Mouse (Mus musculus) small intestine, adult 2 months (tissue): Measurements from ENCODE around the gene Trim60. TPM values are rescaled to one million over a fixed set of nuclear protein-coding genes. Genes with fewer than 3 reads are reported as not detected.

Experiments
- H3K27ac ChIP-seq: fragments of 200-500 bp; 2 replicates; pipeline ENCODE4 v1.5.1; 2012; ENCODE audit warnings: low read depth, low read length, control low read depth, inconsistent platforms; ENCODE audit not compliant: insufficient read depth
- H3K27me3 ChIP-seq: fragments of 200-500 bp; 2 replicates; pipeline ENCODE4 v1.6.1; 2012; ENCODE audit warnings: mild to moderate bottlenecking, moderate library complexity, low read length, inconsistent platforms; ENCODE audit not compliant: control insufficient read depth, insufficient read depth
- H3K36me3 ChIP-seq: fragments of 200-500 bp; 2 replicates; pipeline ENCODE4 v1.6.1; 2012; ENCODE audit warnings: mild to moderate bottlenecking, low read length, control low read depth, inconsistent platforms; ENCODE audit not compliant: control insufficient read depth, insufficient read depth
- H3K4me1 ChIP-seq: fragments of 200-500 bp; 2 replicates; pipeline ENCODE4 v1.6.1; 2012; ENCODE audit warnings: low read length, inconsistent platforms, mixed read lengths; ENCODE audit not compliant: control insufficient read depth, insufficient read depth, insufficient read length
- H3K4me3 ChIP-seq: fragments of 200-500 bp; 2 replicates; pipeline ENCODE4 v1.5.1; 2012; ENCODE audit warnings: low read depth, mild to moderate bottlenecking, control low read depth, inconsistent platforms, low read length, moderate library complexity
- CTCF ChIP-seq: fragments of 200-500 bp; IDR thresholded peaks from 2 replicates; pipeline ENCODE4 v1.5.1; 2012; ENCODE audit warnings: low read depth, mild to moderate bottlenecking, control low read depth, inconsistent platforms, low read length, moderate library complexity, mixed read lengths; ENCODE audit not compliant: insufficient replicate concordance, insufficient read length; ENCODE audit errors: extremely low read depth
- POLR2A ChIP-seq: fragments of 200-500 bp; IDR thresholded peaks from 2 replicates; pipeline ENCODE4 v1.6.1; 2012; ENCODE audit warnings: low read depth, mild to moderate bottlenecking, control low read depth, inconsistent platforms, low read length, moderate library complexity
- WGBS: fragments of 180-500 bp; shearing (Covaris S2); methylation state at CpG from one replicate; pipeline ENCODE4 v1.1.7; 2018; 5-methylcytosine and 5-hydroxymethylcytosine counted together
- polyA plus RNA-seq: library from polyadenylated mRNA; depleted of rRNA; stranded (reverse); fragments of >200 nt; gene quantifications from 2 replicates; pipeline ENCODE4 v1.2.3, GENCODE M21; 2012

Gene Trim60
- polyA plus RNA-seq, 1 experiment, result not detected

DNA sequence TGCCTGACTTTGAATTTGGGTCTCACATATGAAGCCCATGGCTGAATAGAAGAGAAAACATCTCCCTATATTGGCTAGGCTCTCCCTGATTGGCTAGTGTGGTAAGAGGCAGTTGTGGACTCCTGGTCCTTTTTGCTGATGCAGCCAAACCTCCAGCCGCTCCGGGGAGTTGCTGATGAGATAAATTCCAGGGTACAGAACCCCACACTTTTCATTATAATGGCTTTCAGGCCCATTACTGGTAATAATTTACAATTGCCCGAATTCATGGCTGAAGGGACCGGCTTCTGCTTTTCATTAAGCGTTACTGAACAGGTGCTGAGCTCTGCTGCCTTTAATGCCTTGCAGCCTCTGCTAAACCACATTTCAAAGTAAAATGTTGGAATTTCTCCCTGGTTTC, 35.6 kb upstream of the Trim60 start:
- H3K4me1 ChIP-seq, result no peaks in the 10 kb centered on the region
- H3K36me3 ChIP-seq, result no peaks in the 10 kb centered on the region
- H3K27me3 ChIP-seq, result no peaks in the 10 kb centered on the region
- H3K27ac ChIP-seq, result no peak overlapping the region
- no peak overlapping the region for H3K4me3 ChIP-seq
- 65% methylated on average over 5 of the region's 5 CpGs for WGBS
- no peak for TF ChIP-seq CTCF
- no peak for TF ChIP-seq POLR2A

DNA sequence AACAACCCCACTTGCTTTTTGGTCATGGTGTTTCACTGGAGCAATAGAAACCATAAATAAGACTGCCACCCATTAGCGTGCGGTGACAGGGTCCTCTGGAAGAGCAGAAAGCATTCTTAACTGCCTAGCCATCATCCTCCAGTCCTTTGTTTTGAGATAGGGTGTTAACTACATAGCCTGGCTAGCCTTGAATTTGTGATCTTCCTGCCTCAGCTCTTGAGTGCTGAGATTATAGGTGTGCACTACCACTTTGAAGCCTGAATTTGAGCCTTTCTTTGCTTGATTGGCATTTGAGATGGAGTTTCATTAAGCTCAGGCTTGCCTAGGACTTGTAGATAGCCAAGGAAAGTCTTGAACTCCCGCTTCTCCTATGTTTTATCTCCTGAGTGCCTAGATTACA, 35.2 kb upstream of the Trim60 start:
- no peaks in the 10 kb centered on the region for H3K4me1 ChIP-seq
- H3K27me3 ChIP-seq, result no peaks in the 10 kb centered on the region
- H3K36me3 ChIP-seq, result no peaks in the 10 kb centered on the region
- TF ChIP-seq POLR2A, result no peak
- no peak for TF ChIP-seq CTCF
- no peak overlapping the region for H3K4me3 ChIP-seq
- no peak overlapping the region for H3K27ac ChIP-seq
- WGBS, result 89% methylated on average over 3 of the region's 3 CpGs

DNA sequence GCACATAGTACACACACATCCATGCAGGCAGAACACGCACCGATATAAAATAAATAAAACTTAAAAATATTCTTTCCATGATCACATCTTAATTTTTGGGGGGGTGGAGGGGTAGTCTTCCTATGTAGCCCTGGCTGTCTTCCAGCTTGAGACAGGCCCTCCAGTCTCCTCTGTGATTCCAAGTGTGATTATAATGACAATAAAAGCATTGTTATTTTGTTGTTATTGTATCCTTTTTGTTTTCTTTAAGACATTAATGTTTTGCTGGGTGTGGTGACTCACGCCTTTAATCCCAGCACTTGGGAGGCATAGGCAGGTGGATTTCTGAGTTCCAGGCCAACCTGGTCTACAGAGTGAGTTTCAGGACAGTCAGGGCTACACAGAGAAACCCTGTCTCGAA, 29.4 kb upstream of the Trim60 start:
- H3K27me3 ChIP-seq, result no peaks in the 10 kb centered on the region
- H3K4me1 ChIP-seq, result no peaks in the 10 kb centered on the region
- H3K36me3 ChIP-seq, result no peaks in the 10 kb centered on the region
- WGBS, result 81% methylated on average over 4 of the region's 4 CpGs
- H3K27ac ChIP-seq, result no peak overlapping the region
- TF ChIP-seq CTCF (no peak), POLR2A (no peak)
- no peak overlapping the region for H3K4me3 ChIP-seq

DNA sequence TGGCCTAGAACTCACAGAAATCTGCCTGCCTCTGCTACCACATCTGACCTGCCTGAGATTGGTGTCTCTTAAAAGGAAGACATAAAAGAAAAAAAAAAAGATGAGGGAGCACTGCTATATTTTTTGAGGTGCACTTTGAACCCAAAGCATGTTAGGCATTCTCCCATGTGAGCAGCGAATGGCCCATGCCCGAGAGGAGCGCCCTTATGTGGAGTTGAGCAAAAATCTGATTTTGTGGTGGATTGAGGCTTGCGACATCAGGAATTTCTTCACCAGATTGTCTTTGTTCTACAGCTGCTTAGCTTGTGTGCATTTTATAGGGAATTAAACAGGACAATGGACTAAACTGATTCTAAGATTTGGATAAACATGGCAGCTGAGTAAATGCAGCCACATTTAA, 28.8 kb upstream of the Trim60 start:
- TF ChIP-seq CTCF (no peak), POLR2A (no peak)

DNA sequence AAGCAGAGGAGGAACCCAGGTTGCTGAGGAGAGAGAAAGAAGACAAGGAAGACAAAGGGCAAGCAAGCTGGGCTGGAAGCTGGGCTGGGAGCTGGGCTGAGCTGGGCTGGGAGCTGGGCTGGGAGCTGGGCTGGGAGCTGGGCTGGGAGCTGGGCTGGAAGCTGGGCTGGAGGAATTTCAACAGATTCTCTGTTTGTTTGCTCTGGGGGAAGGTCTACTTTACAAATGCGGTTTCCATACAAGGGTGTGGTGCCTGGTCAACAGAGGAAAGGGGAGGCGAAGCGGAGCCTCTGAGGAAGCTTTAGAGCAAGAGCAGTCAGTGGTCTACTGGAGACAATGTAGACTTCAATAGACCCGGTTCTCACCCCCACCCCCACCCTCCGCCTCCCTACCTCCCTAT, 28.2 kb upstream of the Trim60 start:
- H3K36me3 ChIP-seq, result no peaks in the 10 kb centered on the region
- H3K4me1 ChIP-seq, result no peaks in the 10 kb centered on the region
- TF ChIP-seq CTCF (no peak), POLR2A (no peak)
- no peak overlapping the region for H3K4me3 ChIP-seq
- no peaks in the 10 kb centered on the region for H3K27me3 ChIP-seq
- WGBS, result 42% methylated on average over 5 of the region's 5 CpGs
- no peak overlapping the region for H3K27ac ChIP-seq

More for the DNA sequence above, 28.8 kb upstream of the Trim60 start:
- no peak overlapping the region for H3K27ac ChIP-seq
- 88% methylated on average over 4 of the region's 4 CpGs for WGBS
- no peaks in the 10 kb centered on the region for H3K36me3 ChIP-seq
- H3K4me1 ChIP-seq, result no peaks in the 10 kb centered on the region
- no peaks in the 10 kb centered on the region for H3K27me3 ChIP-seq
- no peak overlapping the region for H3K4me3 ChIP-seq

DNA sequence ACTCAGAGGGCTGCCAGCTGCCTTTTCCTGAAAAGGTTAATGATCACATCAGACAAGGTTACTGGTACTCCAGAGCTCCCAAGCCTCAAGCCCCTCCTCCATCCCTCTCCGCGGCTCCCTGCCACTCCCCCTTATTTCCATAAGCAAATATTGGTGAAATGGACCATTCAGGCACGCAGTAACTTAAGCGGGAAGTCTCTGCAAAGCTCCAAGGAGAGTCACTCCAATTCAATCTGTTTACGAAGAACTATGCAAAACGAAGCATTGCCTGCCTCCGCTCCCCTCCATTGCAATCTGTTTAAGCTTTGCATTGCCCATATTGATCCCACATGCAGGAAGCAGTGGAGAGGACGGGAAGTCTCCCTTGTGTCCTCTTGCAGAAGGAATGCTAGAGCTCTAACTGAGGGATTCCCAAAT, 18.7 kb upstream of the Trim60 start, which contains the start of gene Apela:
TSS of gene Apela (minus strand) at position 220 of the 417 bp plus-strand sequence.
- Histone ChIP-seq H3K27ac (no peak within 1 kb of the TSS), H3K36me3 (no peaks in the 10 kb centered on the region), H3K27me3 (no peaks in the 10 kb centered on the region), H3K4me3 (no peak within 1 kb of the TSS), H3K4me1 (no peaks in the 10 kb centered on the region)
- under 1% methylated on average over 8 of the region's 8 CpGs for WGBS
- no peak for TF ChIP-seq CTCF
- no peak for TF ChIP-seq POLR2A

DNA sequence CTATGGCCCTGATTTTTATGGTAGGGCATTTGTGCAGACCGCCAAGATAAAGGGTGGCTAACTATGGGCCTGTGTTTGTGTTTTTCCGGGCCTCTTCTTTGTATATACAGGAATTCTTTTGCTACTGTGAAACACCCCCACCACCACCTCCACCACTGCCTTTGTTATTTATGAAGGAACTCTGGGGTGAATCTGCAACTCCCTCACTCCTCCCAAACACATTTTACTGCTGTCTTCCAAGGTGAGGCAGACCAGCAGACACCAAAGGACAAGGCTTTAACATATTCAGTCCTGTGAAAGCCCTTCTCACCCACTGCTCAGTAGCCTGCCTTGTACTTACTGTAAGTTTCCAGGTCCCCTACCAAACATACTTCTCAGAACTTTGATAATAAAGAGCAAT, 15.8 kb upstream of the Trim60 start:
- Histone ChIP-seq H3K27me3 (no peaks in the 10 kb centered on the region), H3K36me3 (no peaks in the 10 kb centered on the region), H3K4me3 (no peak overlapping the region), H3K4me1 (no peaks in the 10 kb centered on the region), H3K27ac (no peak overlapping the region)
- no peak for TF ChIP-seq POLR2A
- no peak for TF ChIP-seq CTCF
- 17% methylated on average over 2 of the region's 2 CpGs for WGBS

DNA sequence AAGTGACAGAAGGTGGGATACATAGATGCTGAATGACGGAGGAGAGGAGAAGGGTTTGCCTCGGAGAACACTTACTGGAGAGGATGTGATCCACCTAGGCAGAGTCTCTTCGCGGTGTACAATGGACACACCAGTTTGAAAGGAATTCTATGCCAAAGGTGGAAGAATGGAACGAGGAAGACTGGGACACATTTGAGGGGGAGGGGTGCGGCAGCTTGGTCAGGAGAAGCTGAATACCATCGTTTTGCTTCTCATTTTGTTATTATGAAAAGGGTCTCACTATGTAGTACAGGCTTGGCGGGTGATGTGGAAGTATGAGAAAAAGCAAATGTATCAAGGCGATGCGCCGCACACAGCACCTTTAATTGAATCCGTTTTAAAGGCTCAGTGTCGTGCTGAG, 14.7 kb upstream of the Trim60 start:
- Histone ChIP-seq H3K4me1 (no peaks in the 10 kb centered on the region), H3K27ac (no peak overlapping the region), H3K4me3 (no peak overlapping the region), H3K36me3 (no peaks in the 10 kb centered on the region), H3K27me3 (no peaks in the 10 kb centered on the region)
- no peak for TF ChIP-seq POLR2A
- WGBS, result 81% methylated on average over 13 of the region's 13 CpGs
